Mouse (Mus musculus): ENCODE measurements around the gene Ugt1a7c.

DNA sequence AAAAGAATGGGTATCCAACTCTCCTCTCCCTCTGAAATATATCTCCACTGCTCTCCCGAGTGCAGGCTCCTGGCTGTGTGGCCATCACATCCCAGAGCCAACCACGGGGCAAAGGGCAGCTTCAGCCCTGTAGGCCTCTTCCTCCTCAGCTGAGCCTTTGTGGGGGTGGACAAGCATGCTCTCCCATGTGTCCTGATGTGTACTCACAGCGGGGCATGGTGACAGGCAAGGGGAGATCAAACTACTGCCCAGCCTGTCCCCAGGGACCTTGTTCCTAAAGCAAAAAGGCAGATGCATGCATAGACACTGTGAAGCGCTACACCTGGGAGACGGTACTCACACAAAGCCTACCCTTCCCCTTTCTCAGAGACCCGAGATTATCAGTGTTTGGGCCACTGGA lies 165.3 kb downstream of the Ugt1a7c start:
- peak; percentile 24; the same call in 1 of the 2 replicates for TF ChIP-seq CTCF (IDR thresholded peaks at IDR 0.05; ENCODE audit: low read depth)
- TF ChIP-seq EP300 (IDR thresholded peaks at IDR 0.05; ENCODE audit: low read depth): no peak
